Mouse (Mus musculus): ENCODE data around the gene Inpp5e.

Inpp5e gene

DNA sequence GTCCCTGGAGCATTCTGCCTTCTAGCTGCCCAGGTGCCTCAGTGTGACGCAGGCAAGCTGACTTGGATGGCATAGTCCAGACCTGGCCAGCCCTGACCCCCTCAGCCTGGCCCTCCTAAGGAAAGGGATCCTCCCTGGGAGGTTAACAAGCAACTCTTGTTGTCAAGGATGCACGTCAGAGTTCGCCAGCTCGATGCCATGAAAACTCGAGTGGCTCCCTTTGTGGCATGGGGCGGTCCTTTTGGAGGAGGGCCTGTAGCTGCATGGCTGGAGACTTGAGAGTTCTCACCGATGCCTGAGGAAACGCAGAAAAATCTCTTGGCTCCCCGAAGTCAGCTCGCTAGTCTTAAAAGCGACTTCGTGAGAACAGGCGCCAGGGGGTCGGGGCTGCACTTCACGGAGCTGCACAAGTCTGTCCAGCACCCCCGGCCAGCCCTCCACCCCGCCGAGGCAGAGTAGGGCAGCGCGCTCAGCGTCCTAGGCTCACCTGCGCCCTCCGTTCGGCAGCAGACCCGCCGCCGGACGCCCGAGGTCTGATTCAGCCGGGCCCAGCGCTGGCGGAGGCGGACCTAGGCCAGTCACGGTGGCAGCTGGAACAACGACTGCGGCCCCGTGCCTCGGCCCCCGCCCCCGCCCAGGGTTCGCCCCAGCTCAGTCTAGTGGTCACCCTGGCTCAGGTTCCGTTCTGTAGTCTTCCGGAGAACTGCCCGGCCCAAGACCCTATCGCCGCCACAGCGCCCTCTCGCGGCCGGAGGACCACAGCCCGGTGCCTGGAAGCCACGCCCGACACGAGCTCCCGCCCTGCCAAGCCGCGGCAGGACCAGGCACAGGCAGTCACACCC is at the start of gene Inpp5e:
Gene Inpp5e (minus strand): TSS at position 689 of the 842 bp plus-strand sequence.
- DNase-seq (ENCODE audit: low spot score) = peak; percentile 90

DNA sequence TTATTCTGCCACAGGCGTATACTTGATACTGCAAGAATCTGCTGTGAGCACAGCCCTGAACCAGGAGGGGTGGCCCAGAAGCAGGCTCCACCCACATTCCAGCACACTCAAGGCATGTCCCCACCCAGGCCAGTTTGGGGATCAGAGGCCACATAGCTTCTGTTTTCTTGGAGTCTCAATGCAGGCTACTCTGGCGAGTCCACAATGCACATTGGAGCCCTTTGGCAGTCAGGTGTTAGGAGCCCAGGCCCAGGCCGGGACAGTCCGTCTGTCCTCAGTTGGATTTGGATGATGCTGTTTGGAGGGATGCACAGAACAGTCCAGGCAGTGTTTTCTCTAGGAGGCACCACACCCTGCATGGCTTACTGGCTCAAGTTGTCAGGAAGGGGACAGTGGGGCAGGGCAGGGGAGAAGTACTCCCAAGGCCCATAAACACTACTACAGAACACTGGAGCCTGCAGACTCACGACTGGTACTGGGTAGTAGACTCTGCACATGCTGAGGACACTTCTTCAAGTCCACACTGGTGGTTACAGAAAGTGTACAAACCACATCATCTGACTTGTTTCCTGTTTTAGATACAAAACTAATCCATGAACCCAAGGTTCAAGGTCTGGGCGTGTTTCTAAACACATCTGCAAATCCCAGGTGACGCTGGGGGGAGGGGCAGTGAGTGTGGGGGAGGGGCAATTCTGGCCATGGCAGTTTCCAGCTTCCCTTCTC is 49.6 kb upstream of the Inpp5e start:
- DNase-seq (ENCODE audit: low spot score) = no peak

DNA sequence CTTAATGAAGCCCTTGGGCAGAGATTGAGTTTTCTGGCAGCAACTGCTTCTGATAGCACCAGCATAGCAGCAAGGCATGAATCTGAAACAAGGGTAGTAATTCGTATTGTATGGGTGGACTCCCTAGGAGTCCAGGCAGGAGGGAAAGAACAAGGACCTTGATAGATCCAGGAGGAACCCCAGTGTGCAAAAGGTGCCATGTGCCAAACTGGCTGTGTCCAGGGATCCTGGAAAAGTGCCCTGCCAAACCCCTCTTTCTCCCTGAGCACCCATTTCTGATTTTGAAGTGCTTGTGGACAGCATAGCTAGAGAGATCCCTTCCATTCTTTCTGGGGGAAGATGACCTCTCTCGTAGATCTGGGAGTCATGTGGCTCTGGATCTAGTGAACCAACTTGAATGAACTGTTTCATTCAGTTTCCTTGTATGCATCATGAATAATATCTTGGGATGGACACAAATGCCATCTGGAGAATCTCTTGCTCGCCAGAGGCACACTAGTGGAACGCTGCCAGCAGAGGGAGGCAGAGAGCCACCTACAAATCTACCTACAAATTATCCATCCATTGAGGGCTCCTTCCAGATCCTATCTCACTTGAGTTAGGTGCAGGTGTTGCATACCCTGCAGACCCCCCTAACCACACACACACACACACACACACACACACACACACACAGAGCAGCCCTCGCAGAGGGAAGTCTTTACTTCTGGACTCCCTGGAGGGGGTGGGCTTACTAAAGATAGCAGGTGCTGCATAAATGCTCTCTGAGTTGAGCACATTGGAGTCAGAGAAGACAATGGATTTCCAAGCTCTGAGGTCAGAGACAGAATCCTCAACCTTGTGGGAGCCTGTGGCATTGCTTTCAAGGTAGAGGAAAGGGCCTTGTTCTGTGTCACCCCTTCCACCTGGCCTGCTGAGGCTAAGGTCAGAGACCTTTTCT is 40.4 kb upstream of the Inpp5e start:
- DNase-seq (ENCODE audit: low spot score) = peak; percentile 85

DNA sequence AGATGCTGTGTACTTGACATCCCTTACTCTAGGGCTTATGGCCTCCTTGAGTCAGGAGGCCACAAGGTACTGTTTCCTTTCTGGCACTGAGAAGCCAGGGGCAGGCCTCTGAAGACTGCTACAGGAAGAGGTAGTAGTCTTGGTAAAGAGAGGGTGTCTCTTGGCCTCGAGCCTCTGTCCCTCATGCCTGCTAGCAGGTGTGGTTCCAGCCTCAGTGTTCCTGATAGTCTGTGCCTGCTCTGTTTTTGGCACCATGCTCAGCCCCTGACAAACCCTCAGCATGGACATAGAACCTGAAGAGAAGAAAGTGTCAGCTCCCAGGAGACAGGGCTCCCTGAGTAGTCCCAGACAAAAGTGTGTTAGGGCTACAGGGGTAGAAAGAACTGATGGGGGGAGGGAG is 38.4 kb upstream of the Inpp5e start:
- no peak for DNase-seq (ENCODE audit: low spot score)

DNA sequence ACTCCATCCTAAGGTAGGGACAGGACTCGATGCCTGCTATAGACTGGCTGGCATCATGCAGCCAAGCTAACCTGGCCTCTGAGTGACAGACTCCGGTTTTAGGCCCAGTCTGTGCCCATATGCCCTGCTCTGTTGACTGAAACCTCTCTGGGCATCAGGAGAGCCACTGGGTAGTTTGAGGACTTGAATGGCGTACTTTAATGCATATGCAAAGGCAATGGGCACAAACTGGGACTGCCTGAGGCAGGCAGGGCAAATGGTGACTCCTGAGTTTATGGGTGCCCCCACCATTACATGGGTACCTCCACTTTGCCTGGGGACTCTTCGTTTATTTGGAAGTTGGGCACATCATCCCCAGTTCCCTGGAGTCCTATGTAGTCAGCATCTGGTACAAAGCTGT is 37.7 kb upstream of the Inpp5e start:
- no peak for DNase-seq (ENCODE audit: low spot score)

DNA sequence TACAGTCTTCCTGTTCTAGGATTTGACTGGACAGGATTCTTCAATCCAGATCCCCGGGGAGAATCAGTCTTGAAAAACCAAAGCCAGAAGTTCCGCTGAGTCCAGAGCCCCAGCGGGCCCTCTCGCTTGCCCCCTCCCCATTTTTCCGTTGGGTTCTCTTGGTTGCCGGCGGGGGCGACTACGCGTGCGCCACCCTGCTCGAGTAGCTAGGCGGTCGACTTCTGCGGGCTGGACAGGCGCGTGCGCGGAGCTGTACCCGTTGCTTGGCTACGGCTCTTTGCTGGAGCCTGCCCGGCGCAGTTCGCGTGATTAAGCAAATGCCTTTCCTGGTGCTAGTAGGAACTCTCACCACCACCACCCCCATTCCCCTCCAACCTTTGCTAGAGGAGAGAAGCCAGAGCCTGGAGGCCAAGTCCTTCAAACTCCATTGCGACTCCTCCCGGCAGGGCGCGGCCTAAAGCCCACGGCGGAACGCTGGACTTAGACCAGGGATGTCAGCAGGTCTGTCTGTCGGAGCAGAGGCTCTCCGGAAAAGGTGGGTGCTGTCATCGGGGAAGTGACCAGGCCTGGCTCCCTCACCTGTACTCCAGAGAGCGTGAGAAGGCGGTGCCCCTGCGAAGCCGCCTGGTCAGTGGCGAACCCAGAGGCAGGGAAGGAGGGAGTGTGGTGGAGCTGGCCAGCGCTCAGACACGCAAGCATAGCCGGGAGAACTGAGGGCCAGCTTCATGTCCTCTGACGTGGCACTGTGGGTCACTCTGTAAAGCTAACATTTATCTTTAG is 36.9 kb upstream of the Inpp5e start:
- DNase-seq (ENCODE audit: low spot score) = peak; percentile 91

DNA sequence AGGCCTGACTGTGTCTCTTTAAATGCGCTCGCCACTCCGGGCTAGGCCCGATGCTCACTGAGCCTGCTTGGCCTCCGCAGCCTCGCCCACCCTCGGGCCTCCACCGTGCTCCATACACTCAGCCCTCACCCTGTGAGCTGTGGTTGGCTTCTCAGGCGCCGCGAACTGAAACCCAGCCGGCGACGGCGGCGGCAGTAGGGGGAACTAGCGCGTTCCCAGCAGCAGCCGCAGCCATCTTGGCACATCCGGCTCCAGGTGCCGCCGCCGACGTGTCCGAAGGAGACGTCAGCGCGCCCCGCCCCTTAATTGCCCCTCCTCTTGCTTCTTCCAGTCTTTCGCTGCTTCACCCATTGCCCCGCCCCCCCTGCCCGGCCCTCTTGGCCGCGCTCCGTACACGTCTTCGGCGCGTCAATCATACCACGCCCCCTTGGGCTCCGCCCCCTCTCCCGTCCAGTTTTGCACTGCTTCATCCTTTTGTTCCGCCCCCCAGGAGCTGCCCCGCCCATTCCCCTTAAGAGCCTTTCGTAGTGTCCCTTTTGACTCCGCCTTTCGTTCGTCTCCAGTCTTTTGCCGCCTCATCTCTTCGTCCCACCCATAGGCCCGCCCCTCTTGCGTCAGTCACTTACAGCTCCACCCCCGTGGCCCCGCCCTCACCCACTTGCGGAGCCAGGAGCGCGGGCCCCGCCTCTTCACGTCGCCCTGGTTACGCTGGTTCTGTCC is 36.1 kb upstream of the Inpp5e start, which contains the start of gene Sec16a:
Gene Sec16a (minus strand): TSS at position 271 of the 720 bp plus-strand sequence.
- DNase-seq (ENCODE audit: low spot score) = peak; percentile 98

DNA sequence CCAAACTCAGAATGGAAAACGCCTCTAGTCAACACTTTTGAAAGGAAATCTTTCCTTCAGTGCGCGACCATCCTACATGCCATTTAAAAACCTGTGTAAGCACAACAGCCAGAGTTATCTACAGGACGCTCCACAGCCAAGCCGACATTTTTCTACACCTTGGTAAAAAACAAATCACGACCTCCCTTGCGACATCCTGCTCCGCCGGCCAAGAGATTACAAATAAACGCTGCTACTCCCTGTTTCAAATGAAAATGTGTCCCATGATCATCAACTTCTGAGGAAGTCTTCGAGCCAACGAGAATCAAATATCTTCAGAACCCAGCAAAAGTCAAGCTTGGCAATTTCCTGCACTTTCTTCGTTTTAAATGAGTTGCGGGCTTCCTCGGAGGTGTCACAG is 35.4 kb upstream of the Inpp5e start:
- no peak for DNase-seq (ENCODE audit: low spot score)

DNA sequence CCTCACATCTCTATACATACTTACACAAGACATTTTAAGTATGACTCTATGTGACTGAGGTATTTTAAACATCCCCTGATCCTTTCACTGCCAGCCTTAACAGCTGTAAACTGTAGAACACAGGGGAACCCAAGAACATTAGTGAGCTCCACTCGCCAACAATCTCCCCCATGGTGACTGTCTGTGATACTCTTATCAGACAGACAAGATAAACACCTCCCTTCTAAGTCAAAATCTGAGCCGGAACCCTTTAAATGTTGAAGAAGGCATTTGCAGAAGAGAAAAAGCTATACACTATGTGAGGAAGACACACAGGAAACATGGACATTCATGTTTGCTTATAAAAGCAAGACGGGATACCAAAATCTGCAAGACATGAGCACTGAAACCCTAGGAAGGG is 34.9 kb upstream of the Inpp5e start:
- no peak for DNase-seq (ENCODE audit: low spot score)

DNA sequence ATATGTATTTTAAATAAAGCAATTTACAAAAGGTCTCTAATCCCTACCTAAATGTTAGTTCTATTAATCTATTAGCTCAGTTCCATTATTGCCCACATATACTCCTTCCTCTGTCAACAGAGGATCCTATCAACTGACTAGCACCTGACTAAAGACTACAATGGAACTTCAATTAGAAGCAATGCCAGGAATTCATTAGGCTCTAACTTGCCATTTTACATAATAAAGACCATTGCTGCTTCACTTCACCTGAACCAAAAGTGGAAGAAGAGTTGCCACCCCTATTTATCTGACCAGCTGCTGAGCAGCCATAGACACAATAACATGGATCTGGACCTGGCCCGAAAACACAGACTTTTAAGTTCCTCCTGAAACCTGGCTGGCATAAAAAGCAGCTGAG is 33.8 kb upstream of the Inpp5e start:
- no peak for DNase-seq (ENCODE audit: low spot score)

DNA sequence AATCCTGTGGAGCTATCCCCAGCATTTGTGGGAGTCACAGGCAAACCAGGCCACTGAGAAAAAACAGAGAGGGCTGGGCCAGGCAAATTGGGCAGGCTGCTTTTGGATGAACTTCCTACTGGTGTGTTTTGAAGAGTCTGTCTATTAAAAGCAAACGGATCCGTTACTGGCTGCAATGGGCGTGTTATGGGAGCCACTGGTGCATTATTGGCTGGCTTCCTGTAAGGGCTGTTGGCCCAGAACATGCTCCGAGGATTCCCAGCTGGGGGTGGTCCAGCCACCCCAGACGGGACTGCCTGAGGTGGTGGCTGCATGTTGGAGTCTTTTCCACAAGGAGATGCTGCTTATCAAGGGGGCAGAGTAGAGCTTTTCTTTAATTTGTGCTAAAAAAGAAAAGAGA is 32.7 kb upstream of the Inpp5e start:
- no peak for DNase-seq (ENCODE audit: low spot score)

DNA sequence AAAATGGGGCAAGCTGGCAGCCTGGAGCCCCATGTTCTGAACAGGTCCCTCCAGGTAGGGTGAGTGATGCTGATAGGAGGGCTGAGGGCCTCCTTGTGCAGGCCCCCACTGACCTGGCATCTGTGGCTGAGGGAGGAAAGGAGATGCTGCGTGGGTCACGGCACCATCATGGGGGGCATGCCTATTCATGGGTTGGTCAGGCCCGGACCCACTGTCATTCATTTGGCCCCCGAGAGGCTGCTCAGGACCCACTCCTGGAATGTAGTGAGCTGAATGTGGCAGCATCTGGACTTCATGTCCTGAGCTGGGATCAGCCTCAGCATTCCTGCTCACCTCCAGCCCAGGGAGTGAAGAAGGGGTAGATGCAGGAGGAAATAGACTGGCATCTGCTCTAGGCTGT is 32.3 kb upstream of the Inpp5e start:
- no peak for DNase-seq (ENCODE audit: low spot score)

DNA sequence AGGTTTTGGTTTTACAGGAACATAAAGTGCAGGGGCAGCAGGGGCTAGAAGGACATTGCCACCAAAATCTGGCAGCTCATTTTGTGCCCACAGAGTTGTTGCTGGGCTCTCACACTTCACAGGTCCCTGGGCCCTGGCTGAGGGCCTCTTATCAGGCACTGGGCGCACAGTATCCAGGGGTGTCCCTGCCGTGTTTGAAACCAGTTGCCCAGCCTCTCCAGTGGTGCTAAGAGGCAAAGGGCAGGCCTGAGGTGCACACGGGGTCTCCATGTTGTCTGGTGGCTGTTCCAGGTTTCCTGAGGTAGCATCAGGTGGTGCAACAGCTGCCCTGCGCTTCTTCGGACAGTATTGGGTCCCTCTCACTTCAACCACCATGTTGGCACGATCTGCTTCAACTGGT is 30.7 kb upstream of the Inpp5e start:
- DNase-seq (ENCODE audit: low spot score) = no peak

DNA sequence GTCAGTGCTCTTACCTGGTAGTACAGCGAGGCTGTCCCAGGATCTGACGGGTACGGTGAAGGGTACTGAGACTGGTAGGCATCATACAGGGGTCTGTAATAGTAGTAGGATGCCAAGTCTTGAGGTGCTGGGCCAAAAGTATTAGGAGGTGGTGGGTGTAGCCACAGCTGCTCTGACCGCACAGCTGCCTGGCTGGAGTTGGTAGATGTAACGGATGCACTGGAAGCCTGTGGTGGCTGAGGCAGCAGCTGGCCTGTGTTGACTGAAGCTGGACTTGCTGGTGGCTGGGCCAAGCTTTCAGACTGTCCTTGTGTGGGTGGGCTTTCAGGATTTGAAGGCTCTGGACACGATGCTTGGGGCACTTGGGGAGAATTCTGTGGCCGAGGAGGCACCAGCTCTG is 29.4 kb upstream of the Inpp5e start:
- no peak for DNase-seq (ENCODE audit: low spot score)

DNA sequence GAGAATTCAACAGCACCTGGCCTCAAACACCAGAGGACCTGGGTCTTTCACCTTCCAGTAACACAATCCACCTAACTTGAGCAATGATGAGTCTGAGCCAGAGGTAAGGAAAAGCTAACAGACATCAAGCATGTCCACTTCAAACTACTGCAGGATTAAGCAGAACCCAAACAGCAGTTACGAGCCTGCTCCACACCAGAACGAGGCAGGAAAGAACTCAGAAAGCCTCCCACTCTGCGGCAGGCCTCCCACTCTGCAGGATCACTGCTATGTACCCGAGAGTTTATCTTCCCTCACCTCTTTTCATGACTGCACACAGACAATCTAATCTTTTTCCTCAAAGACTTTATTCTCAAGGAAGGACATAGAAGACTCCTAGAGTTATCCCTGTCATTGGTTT is 28.2 kb upstream of the Inpp5e start:
- no peak for DNase-seq (ENCODE audit: low spot score)

DNA sequence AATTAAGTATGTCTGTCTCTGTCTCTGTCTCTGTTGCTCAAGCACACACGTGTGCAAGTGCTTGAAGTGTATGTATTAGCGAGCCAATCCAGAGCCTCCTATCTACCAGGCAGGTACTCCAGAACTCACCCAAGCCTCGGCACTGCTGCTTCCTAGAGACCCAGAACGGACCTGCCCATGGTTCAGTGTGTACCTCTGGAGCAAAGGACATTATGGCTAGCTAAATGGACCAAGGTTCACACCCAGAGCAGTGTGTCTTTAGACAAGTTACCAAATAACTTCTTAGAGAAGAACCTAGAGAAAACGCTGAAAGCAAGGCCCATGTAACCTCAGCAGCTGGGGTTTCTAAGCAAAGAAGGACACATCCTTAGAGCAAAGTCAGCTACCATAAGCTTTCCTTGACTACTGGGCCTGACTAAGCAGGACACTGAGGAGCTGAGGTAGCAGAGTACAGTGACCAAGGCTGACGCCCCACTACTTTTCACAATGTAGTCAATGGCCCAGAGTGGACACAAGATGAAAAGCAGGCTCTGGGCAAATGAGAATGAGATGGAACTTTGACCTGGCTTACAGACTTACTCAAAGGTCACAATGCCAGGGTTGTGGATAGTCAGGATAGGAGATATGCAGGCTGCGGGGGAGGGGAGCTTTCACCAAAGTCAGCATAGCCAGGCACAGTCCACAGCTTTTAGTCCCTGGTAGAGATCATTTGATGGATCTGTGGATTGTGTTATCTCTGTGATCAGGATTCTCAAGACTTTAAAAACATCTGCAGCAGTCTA is 26.0 kb upstream of the Inpp5e start:
- no peak for DNase-seq (ENCODE audit: low spot score)

DNA sequence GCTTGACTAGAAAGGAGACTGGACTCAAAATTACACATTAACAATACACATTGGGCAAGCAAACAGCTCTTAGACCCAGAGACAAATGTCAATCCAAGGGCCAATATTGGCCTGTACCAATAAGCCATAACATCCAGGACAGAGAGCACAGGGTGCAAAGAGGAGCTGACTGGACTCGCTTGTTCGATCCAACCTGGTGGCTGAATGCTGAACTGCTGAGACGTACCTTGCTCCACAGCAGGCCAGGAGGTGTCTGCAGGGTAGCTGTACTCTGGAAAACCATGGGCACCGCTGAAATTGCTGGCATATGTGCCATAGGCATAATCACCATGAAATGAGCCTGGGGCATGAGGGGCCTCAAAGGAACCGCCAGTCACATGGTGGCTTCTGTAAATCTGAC is 20.8 kb upstream of the Inpp5e start:
- no peak for DNase-seq (ENCODE audit: low spot score)

DNA sequence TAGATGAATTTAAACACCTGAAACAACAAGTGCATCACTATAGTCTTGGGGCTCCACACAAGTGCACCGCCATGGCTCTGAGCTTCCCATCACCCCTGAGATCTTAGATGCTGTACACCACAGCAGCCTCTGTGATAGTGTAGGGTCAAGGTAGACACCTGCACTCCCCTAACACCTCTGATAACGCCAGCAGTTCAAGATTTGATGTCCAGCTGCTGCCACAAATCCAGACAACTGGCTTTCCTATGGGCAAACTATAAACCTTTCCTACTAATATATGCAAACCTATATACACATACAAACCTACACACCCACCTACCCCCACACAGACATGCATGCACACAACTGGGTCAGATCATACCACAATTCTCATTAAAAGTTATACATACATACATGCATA is 15.5 kb upstream of the Inpp5e start:
- no peak for DNase-seq (ENCODE audit: low spot score)

DNA sequence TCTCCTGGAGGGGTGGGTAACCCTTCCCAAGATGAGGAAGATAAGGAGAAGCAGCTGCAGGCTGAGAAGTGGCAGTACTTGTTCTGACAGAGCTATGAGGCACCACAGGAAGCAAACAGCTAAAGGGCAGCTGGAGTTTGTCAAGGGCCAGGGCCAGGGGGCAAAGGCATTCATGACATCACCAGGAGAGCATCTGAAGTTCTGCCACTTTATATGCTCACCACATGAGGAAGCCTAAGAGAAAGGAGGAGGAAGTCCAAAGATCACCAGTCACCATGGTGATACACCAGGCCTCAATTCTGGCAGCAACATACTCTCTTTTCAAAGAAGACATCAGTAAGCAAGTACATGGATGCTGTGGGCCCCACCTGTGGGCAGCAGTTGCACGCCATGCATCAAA is 14.1 kb upstream of the Inpp5e start:
- no peak for DNase-seq (ENCODE audit: low spot score)

DNA sequence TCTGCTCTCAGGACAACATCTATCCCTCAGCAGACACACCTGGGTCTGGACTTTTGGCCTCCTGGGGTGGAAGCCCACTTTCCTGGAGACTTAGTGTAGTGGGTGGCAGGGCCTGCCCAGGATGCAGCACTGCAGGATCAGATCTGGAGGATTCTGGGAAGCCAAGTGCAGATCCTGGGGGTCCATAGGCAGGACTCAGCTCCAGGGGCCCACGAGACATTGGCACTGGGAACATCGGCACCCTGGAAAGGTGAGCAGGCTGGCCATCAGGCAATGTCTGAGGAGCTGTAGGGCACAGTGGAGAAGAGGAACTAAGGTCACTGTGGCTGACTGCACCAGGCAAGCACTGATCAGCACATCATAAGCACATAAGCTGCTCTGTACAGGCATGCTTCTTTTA is 13.0 kb upstream of the Inpp5e start:
- DNase-seq (ENCODE audit: low spot score) = no peak
